Mouse (Mus musculus) MEL (cell line): ENCODE data around the gene Grhl1. TPM values are rescaled to one million over a fixed set of nuclear protein-coding genes. Genes with fewer than 3 reads are reported as not detected.

Experiments used
- DNase-seq: peaks from one replicate; pipeline ENCODE4 v3.0.0; 2011; ENCODE audit warnings: low read depth, low spot score
- H3K27ac ChIP-seq: 2 replicates; pipeline ENCODE4 v1.5.1; 2012; ENCODE audit warnings: low read depth, mild to moderate bottlenecking, control low read depth, low read length, moderate library complexity; ENCODE audit not compliant: control insufficient read depth
- H3K27me3 ChIP-seq, 2 experiments: fragments of 150-350 bp in 1 of 2; sonication (generic) in 1 of 2; 2 replicates each; pipeline ENCODE4 v1.6.1; 2012; ENCODE audit warnings: low read length in 2 of 2, mild to moderate bottlenecking in 2 of 2, improper control_type of control experiment in 1 of 2, moderate library complexity in 1 of 2; ENCODE audit not compliant: insufficient read depth in 2 of 2, control insufficient read depth in 1 of 2
- H3K36me3 ChIP-seq, 2 experiments: 2 replicates each; pipeline ENCODE4 v1.6.1; 2012 to 2014; ENCODE audit warnings: low read length in 2 of 2, improper control_type of control experiment in 1 of 2, inconsistent platforms in 1 of 2, mild to moderate bottlenecking in 1 of 2; ENCODE audit not compliant: insufficient read depth in 2 of 2, control insufficient read depth in 1 of 2
- H3K4me1 ChIP-seq, 2 experiments: fragments of 150-350 bp in 1 of 2; sonication (generic) in 1 of 2; 2 replicates each; pipeline ENCODE4 v1.6.1; 2012; ENCODE audit warnings: low read length in 2 of 2, improper control_type of control experiment in 1 of 2, mild to moderate bottlenecking in 1 of 2; ENCODE audit not compliant: insufficient read depth in 2 of 2, control insufficient read depth in 1 of 2
- H3K4me3 ChIP-seq, 2 experiments: fragments of 150-350 bp in 1 of 2; sonication (generic) in 1 of 2; 2 replicates each; pipeline ENCODE4 v1.5.1; 2012; ENCODE audit warnings: low read depth in 2 of 2, low read length in 2 of 2, mild to moderate bottlenecking in 2 of 2, moderate library complexity in 2 of 2, control low read depth in 1 of 2, improper control_type of control experiment in 1 of 2; ENCODE audit not compliant: control insufficient read depth in 1 of 2, insufficient read depth in 1 of 2
- H3K79me2 ChIP-seq: 2 replicates; pipeline ENCODE4 v1.6.1; 2012; ENCODE audit warnings: mild to moderate bottlenecking, low read length, moderate library complexity; ENCODE audit not compliant: control insufficient read depth, poor library complexity, insufficient read depth
- H3K9ac ChIP-seq: 2 replicates; pipeline ENCODE4 v1.6.1; 2012; ENCODE audit warnings: low read depth, mild to moderate bottlenecking, control low read depth, low read length, moderate library complexity; ENCODE audit not compliant: control insufficient read depth, poor library complexity, severe bottlenecking
- H3K9me3 ChIP-seq: fragments of 150-350 bp; sonication (generic); replicated peaks from 2 replicates; pipeline ENCODE4 v1.6.1; 2012; ENCODE audit warnings: mild to moderate bottlenecking, low read length, improper control_type of control experiment, moderate library complexity; ENCODE audit not compliant: insufficient read depth
- CTCF ChIP-seq, 3 experiments: IDR thresholded peaks in 2 of 3; conservative IDR thresholded peaks in 1 of 3; 2 replicates each; pipeline ENCODE4 v1.5.1; 2011 to 2012; ENCODE audit warnings: low read length in 3 of 3, low read depth in 2 of 3, mild to moderate bottlenecking in 2 of 3, improper control_type of control experiment in 1 of 3, inconsistent platforms in 1 of 3, mixed read lengths in 1 of 3, moderate library complexity in 1 of 3; ENCODE audit not compliant: control insufficient read depth in 1 of 3, insufficient read depth in 1 of 3, poor library complexity in 1 of 3, severe bottlenecking in 1 of 3
- ELF1 ChIP-seq: IDR thresholded peaks from 2 replicates; pipeline ENCODE4 v1.6.1; 2014; ENCODE audit warnings: low read depth, mild to moderate bottlenecking, inconsistent platforms, low read length, improper control_type of control experiment, moderate library complexity
- ETS1 ChIP-seq: IDR thresholded peaks from 2 replicates; pipeline ENCODE4 v1.6.1; 2012; ENCODE audit warnings: low read depth, mild to moderate bottlenecking, inconsistent platforms, low read length, improper control_type of control experiment, moderate library complexity
- HCFC1 ChIP-seq: IDR thresholded peaks from 2 replicates; pipeline ENCODE4 v1.6.1; 2012; ENCODE audit warnings: low read depth, mild to moderate bottlenecking, inconsistent platforms, low read length, improper control_type of control experiment, moderate library complexity
- JUND ChIP-seq: IDR thresholded peaks from 2 replicates; pipeline ENCODE4 v1.6.1; 2011; ENCODE audit warnings: low read depth, mild to moderate bottlenecking, improper control_type of control experiment, low read length
- KAT2A ChIP-seq: conservative IDR thresholded peaks from 2 replicates; pipeline ENCODE4 v1.6.1; 2012; ENCODE audit warnings: low read depth, low read length, improper control_type of control experiment, inconsistent platforms
- MAFK ChIP-seq: IDR thresholded peaks from 2 replicates; pipeline ENCODE4 v1.6.1; 2011; ENCODE audit warnings: low read depth, mild to moderate bottlenecking, low read length, improper control_type of control experiment, borderline replicate concordance
- MAZ ChIP-seq: IDR thresholded peaks from 2 replicates; pipeline ENCODE4 v1.6.1; 2012; ENCODE audit warnings: low read depth, mild to moderate bottlenecking, inconsistent platforms, low read length, improper control_type of control experiment
- MEF2A ChIP-seq: IDR thresholded peaks from 2 replicates; pipeline ENCODE4 v1.6.1; 2014; ENCODE audit warnings: low read depth, mild to moderate bottlenecking, inconsistent platforms, low read length, improper control_type of control experiment; ENCODE audit not compliant: poor library complexity, insufficient replicate concordance, severe bottlenecking; ENCODE audit errors: extremely low read depth
- NELFE ChIP-seq: IDR thresholded peaks from 2 replicates; pipeline ENCODE4 v1.6.1; 2011; ENCODE audit warnings: low read depth, low read length, improper control_type of control experiment
- POLR2A ChIP-seq, 2 experiments: IDR thresholded peaks; 2 replicates each; pipeline ENCODE4 v1.6.1; 2011 to 2012; ENCODE audit warnings: low read length in 2 of 2, mild to moderate bottlenecking in 2 of 2, control low read depth in 1 of 2, improper control_type of control experiment in 1 of 2, low read depth in 1 of 2, moderate library complexity in 1 of 2; ENCODE audit not compliant: control insufficient read depth in 1 of 2, insufficient read depth in 1 of 2, poor library complexity in 1 of 2
- POLR2AphosphoS2 ChIP-seq: IDR thresholded peaks from 2 replicates; pipeline ENCODE4 v1.6.1; 2011; ENCODE audit warnings: low read length, improper control_type of control experiment
- POLR2AphosphoS5 ChIP-seq: IDR thresholded peaks from 2 replicates; pipeline ENCODE4 v1.6.1; 2012; ENCODE audit warnings: low read depth, borderline replicate concordance, mild to moderate bottlenecking, inconsistent platforms, low read length, moderate library complexity, mixed read lengths
- RAD21 ChIP-seq: IDR thresholded peaks from 2 replicates; pipeline ENCODE4 v1.6.1; 2011; ENCODE audit warnings: mild to moderate bottlenecking, low read depth, low read length, improper control_type of control experiment
- RCOR1 ChIP-seq: IDR thresholded peaks from 2 replicates; pipeline ENCODE4 v1.6.1; 2012; ENCODE audit warnings: low read depth, mild to moderate bottlenecking, inconsistent platforms, low read length, improper control_type of control experiment
- SIN3A ChIP-seq: IDR thresholded peaks from 2 replicates; pipeline ENCODE4 v1.6.1; 2012; ENCODE audit warnings: low read length, improper control_type of control experiment, inconsistent platforms
- SMC3 ChIP-seq: IDR thresholded peaks from 2 replicates; pipeline ENCODE4 v1.6.1; 2011; ENCODE audit warnings: low read depth, low read length, improper control_type of control experiment
- TAL1 ChIP-seq: IDR thresholded peaks from 2 replicates; pipeline ENCODE4 v1.6.1; 2012; ENCODE audit warnings: mild to moderate bottlenecking, inconsistent platforms, low read length, moderate library complexity, mixed read lengths
- TCF12 ChIP-seq: IDR thresholded peaks from 2 replicates; pipeline ENCODE4 v1.6.1; 2014; ENCODE audit warnings: low read depth, mild to moderate bottlenecking, inconsistent platforms, low read length, improper control_type of control experiment, moderate library complexity
- USF2 ChIP-seq, 2 experiments: IDR thresholded peaks; 2 replicates each; pipeline ENCODE4 v1.6.1; 2011 to 2012; ENCODE audit warnings: improper control_type of control experiment in 2 of 2, low read length in 2 of 2, borderline replicate concordance in 1 of 2, inconsistent platforms in 1 of 2, low read depth in 1 of 2, mild to moderate bottlenecking in 1 of 2; ENCODE audit not compliant: insufficient read depth in 1 of 2
- ZC3H11A ChIP-seq: IDR thresholded peaks from 2 replicates; pipeline ENCODE4 v1.6.1; 2012; ENCODE audit warnings: low read depth, mild to moderate bottlenecking, inconsistent platforms, low read length, improper control_type of control experiment
- ZMIZ1 ChIP-seq: IDR thresholded peaks from 2 replicates; pipeline ENCODE4 v1.6.1; 2012; ENCODE audit warnings: low read depth, mild to moderate bottlenecking, inconsistent platforms, low read length, improper control_type of control experiment, moderate library complexity
- ZNF384 ChIP-seq: IDR thresholded peaks from 2 replicates; pipeline ENCODE4 v1.6.1; 2012; ENCODE audit warnings: low read depth, mild to moderate bottlenecking, inconsistent platforms, low read length, improper control_type of control experiment
- polyA plus RNA-seq, 2 experiments: library from polyadenylated mRNA; stranded (reverse) in 1 of 2; unstranded in 1 of 2; fragments of >175 nt in 1 of 2; fragments of >200 nt in 1 of 2; gene quantifications; 2 replicates each; pipeline versions ENCODE4 v1.2.1 to v1.2.4; 2012; ENCODE audit warnings: low replicate concordance in 2 of 2, low read depth in 1 of 2; ENCODE audit not compliant: insufficient read length in 2 of 2, insufficient read depth in 1 of 2, missing spikeins in 1 of 2
- total RNA-seq: library from RNA; depleted of rRNA; stranded (reverse); fragments of 300-350 nt; gene quantifications from 2 replicates; pipeline ENCODE4 v1.2.3, GENCODE M21; 2012

Grhl1 gene
- total and polyA plus RNA-seq, 3 experiments, result 0.50 to 1.3 TPM; not detected in 1

DNA sequence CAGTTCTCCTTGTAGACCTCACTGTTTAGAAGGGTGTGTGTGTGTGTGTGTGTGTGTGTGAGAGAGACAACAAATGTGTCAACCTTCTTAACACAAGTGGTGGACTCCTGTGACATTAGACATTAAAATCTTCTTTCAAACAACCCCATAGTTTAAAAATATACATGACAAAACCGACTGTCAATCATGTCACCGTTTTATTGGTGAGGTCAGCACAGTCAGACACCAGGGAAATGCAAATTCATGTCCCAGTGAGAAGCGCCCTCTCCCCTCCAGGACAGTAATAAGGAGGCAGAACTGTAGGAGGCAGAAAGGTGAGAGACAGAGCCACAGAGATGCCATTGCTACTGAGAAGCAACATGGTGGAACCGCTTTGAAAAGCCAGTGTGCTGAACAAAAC lies 60.3 kb downstream of the Grhl1 start:
- peaks cover 0 to 14% of the 10 kb centered on the region in 2 experiments; a peak in 2 of 4 replicates for H3K36me3 ChIP-seq
- TF ChIP-seq ELF1, result no peak
- TF ChIP-seq JUND, result no peak
- TF ChIP-seq ETS1, result no peak
- no peak for TF ChIP-seq MEF2A
- no peak for TF ChIP-seq SMC3
- TF ChIP-seq ZMIZ1, result no peak
- TF ChIP-seq USF2 (IDR thresholded peaks at IDR 0.05; ENCODE audit: borderline replicate concordance in 1 of 2, insufficient read depth in 1 of 2, low read depth in 1 of 2, low read length in 2 of 2), result no peak
- TF ChIP-seq SIN3A, result no peak
- no peak for TF ChIP-seq RAD21
- no peak for TF ChIP-seq CTCF (IDR thresholded peaks at IDR 0.05 in 2 of 3, conservative IDR thresholded peaks at IDR 0.05 in 1 of 3; ENCODE audit: control insufficient read depth in 1 of 3, insufficient read depth in 1 of 3, low read depth in 2 of 3, low read length in 3 of 3, poor library complexity in 1 of 3, severe bottlenecking in 1 of 3)
- no peak for TF ChIP-seq POLR2A (IDR thresholded peaks at IDR 0.05; ENCODE audit: control insufficient read depth in 1 of 2, insufficient read depth in 1 of 2, low read depth in 1 of 2, low read length in 2 of 2, poor library complexity in 1 of 2)
- no peak for TF ChIP-seq RCOR1
- TF ChIP-seq POLR2AphosphoS5, result no peak
- TF ChIP-seq TAL1, result no peak
- no peak for TF ChIP-seq ZC3H11A
- no peak for TF ChIP-seq MAZ
- no peak for TF ChIP-seq KAT2A
- no peak for TF ChIP-seq NELFE
- no peak overlapping the region for H3K9ac ChIP-seq
- no peaks in the 10 kb centered on the region for H3K79me2 ChIP-seq
- H3K27me3 ChIP-seq, result no peaks in the 10 kb centered on the region
- no peak overlapping the region for H3K4me3 ChIP-seq
- DNase-seq, result no peak
- peaks cover 5 to 23% of the 10 kb centered on the region in 2 experiments; a peak in 3 of 4 replicates for H3K4me1 ChIP-seq
- H3K9me3 ChIP-seq, result no peaks in the 10 kb centered on the region
- H3K27ac ChIP-seq, result no peak overlapping the region

- Histone ChIP-seq H3K9ac (no peak overlapping the region), H3K4me1 (peaks cover 5 to 23% of the 10 kb centered on the region in 2 experiments; a peak in 3 of 4 replicates)
- TF ChIP-seq MAFK (no peak), TCF12 (no peak), HCFC1 (no peak), ZNF384 (no peak), POLR2AphosphoS2 (no peak), SIN3A (no peak; the same call in 1 of the 2 replicates), ETS1 (no peak), ELF1 (no peak)
Measured at GRCm38 (mm10) chr12:24633753-24634191, 61.7 kb downstream of the Grhl1 start.

More at GRCm38 (mm10) chr12:24633753-24634191, 61.7 kb downstream of the Grhl1 start:
- peak overlapping the region; percentile 57 for H3K27ac ChIP-seq
- DNase-seq, result peak; percentile 42
- no peaks in the 10 kb centered on the region for H3K79me2 ChIP-seq
- peaks cover 0 to 14% of the 10 kb centered on the region in 2 experiments; a peak in 2 of 4 replicates for H3K36me3 ChIP-seq
- H3K27me3 ChIP-seq, result no peaks in the 10 kb centered on the region
- no peak overlapping the region for H3K4me3 ChIP-seq
- H3K9me3 ChIP-seq, result no peaks in the 10 kb centered on the region
